ENCODE assay signal across 23 mouse cellular contexts in the genomic region with DNA sequence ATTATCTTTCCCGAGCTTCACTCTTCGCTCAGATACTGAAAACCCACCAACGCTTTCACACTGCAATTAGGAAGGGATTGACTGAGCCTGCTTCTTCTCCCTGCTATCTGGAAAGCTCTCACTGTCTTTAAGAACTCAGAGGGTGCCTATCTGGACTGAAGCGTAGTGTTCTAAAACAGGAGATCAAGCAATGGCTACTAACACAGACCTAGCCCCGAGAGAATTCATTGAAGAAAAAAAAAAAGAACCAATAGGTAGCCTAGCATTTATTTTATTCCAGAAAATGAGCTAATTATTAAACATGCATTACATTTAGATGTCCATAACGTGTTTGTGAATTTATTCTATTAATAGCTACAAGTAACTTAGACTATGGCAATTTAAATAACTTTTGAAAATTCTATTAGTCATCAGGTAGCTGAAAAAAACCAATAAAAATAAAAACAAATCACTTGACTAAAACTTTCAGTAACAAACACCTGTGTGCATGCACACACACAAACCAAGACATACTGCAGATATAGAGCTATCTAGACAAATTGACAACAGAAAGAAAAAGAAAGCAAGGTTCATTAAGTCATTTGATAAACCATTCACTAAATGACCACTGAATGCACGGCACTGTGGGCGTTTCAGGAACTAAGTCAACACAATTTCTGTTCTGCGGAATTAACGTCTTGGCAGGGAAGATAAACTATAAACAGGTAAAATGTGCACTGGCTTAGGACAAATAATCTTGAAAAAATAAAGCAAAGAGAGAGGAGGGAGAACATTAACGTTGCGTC. TPM values are rescaled to one million over a fixed set of nuclear protein-coding genes. Genes with fewer than 3 reads are reported as not detected.
DNase-seq lines count a peak whose midpoint lies in the region; ATAC-seq lines count a peak whose summit lies in the region.
"Had no signal": no experiment of that assay in that cellular context is flagged by ENCODE, and none has a peak within 500 bp of the region (broad histone marks: within the 10 kb centered on the region; RNA-seq: fewer than 3 reads in every experiment).

No protein-coding gene starts in this region.

- no peaks in the 10 kb centered on the region for H3K9me3 ChIP-seq in heart, embryonic 16.5 days (replicated peaks; ENCODE audit: control insufficient read depth, low read length)
- H3K9me3 ChIP-seq: embryonic facial prominence, embryonic 15.5 days; hindbrain, embryonic 10.5 days; limb, embryonic 12.5 days; liver, embryonic 13.5 days had no signal

- H3K9ac ChIP-seq in heart, embryonic 16.5 days (ENCODE audit: low read length) = peak overlapping the region; percentile 60
- H3K9ac ChIP-seq: embryonic facial prominence, embryonic 15.5 days; limb, embryonic 12.5 days; liver, embryonic 13.5 days had no signal

- WGBS in heart, embryonic 16.5 days = 59% methylated on average over 12 of the region's 12 CpGs

- H3K4me2 ChIP-seq in heart, embryonic 16.5 days (ENCODE audit: low read depth, low read length) = peak overlapping the region; percentile 50; the same call in 1 of the 2 replicates
- H3K4me2 ChIP-seq: embryonic facial prominence, embryonic 15.5 days; limb, embryonic 12.5 days; liver, embryonic 13.5 days; midbrain, embryonic 11.5 days had no signal

- no peaks in the 10 kb centered on the region for H3K4me1 ChIP-seq in heart, embryonic 16.5 days (ENCODE audit: control insufficient read depth, insufficient read depth, low read length)
- H3K4me1 ChIP-seq: embryonic facial prominence, embryonic 15.5 days; hindbrain, embryonic 10.5 days; limb, embryonic 12.5 days; liver, embryonic 13.5 days had no signal

- H3K27me3 ChIP-seq in heart, embryonic 16.5 days (ENCODE audit: control insufficient read depth, insufficient read depth, low read length) = no peaks in the 10 kb centered on the region
- H3K27me3 ChIP-seq: embryonic facial prominence, embryonic 15.5 days; limb, embryonic 12.5 days; liver, embryonic 13.5 days had no signal

- H3K36me3 ChIP-seq in heart, embryonic 16.5 days (ENCODE audit: control insufficient read depth, insufficient read depth) = no peaks in the 10 kb centered on the region
- H3K36me3 ChIP-seq: embryonic facial prominence, embryonic 15.5 days; hindbrain, embryonic 10.5 days; limb, embryonic 12.5 days; liver, embryonic 13.5 days had no signal

- DNase-seq in CD4-positive, CD25-positive, alpha-beta regulatory T cell, adult 2 months (ENCODE audit: low read depth, low spot score) = peak; percentile 44
- no peak for DNase-seq in heart, adult 11 months
- DNase-seq in thymus, postnatal 4 days = peak; percentile 25
- DNase-seq in thymus, postnatal 10 days (ENCODE audit: low spot score in 2 of 2) = no peak
- DNase-seq in testis, postnatal 14 days (ENCODE audit: low spot score) = no peak
- DNase-seq in embryo, embryonic 11 days = no peak
- DNase-seq: adrenal gland, postnatal 10 days; cerebellum, adult 11-12 months; cerebellum, postnatal 14 days; kidney, adult 18-20 months; liver, embryonic 13.5 days; right cerebral cortex, adult 18-20 months had no signal

- ATAC-seq in CD4-positive, CD25-positive, alpha-beta regulatory T cell, adult 4 months = no peak
- no peak for ATAC-seq in heart, embryonic 16.5 days (replicated peaks; ENCODE audit: extremely low read depth, insufficient read depth, low FRiP score)
- ATAC-seq: forebrain, embryonic 16.5 days had no signal

- peak overlapping the region; percentile 42 for H3K4me3 ChIP-seq in heart, embryonic 16.5 days (ENCODE audit: low read length)
- H3K4me3 ChIP-seq: embryonic facial prominence, embryonic 15.5 days; hindbrain, embryonic 10.5 days; limb, embryonic 12.5 days; liver, embryonic 13.5 days had no signal

- peak overlapping the region; percentile 54 for H3K27ac ChIP-seq in heart, embryonic 16.5 days (ENCODE audit: low read length)
- H3K27ac ChIP-seq: embryonic facial prominence, embryonic 15.5 days; hindbrain, embryonic 10.5 days; kidney, postnatal 0 days; limb, embryonic 12.5 days; liver, embryonic 13.5 days had no signal

RNA-seq across cellular contexts. Expression of a gene that starts 1.0 kb away (rescaled TPM):
- 100 to 1,000 TPM; 266 to 302 TPM for polyA plus RNA-seq in CD4-positive, CD25-positive, alpha-beta regulatory T cell, adult 4 months (2017; shearing (Covaris generic))
- polyA plus RNA-seq in heart, embryonic 16.5 days (2015; fragmentation: Nextera tagmentation; extraction: Ambion mirVana) = 7.8 and 22.2 TPM in 2 replicates
- polyA plus RNA-seq: forebrain, embryonic 16.5 days; hindbrain, embryonic 10.5 days; limb, embryonic 12.5 days; midbrain, embryonic 11.5 days; stomach, embryonic 14.5 days had no signal

RNA-seq across cellular contexts. Expression of a gene that starts 22.9 kb away (rescaled TPM):
- polyA plus RNA-seq in CD4-positive, CD25-positive, alpha-beta regulatory T cell, adult 4 months (2017; shearing (Covaris generic)) = 1 to 10 TPM; 1.6 to 2.5 TPM
- not detected in 2 replicates for polyA plus RNA-seq in heart, embryonic 16.5 days (2015; fragmentation: Nextera tagmentation; extraction: Ambion mirVana)
- polyA plus RNA-seq: embryonic facial prominence, embryonic 15.5 days; forebrain, embryonic 16.5 days; hindbrain, embryonic 10.5 days; kidney, postnatal 0 days; limb, embryonic 12.5 days; liver, embryonic 13.5 days; lung, embryonic 16.5 days; midbrain, embryonic 11.5 days; neural tube, embryonic 11.5 days; stomach, embryonic 14.5 days had no signal

Comparison
In these comparisons a context has a peak if more than half of its experiments do, and no peak if none do; other contexts are left out.
1. DNase-seq: peak in CD4-positive, CD25-positive, alpha-beta regulatory T cell, adult 2 months (single experiment) and thymus, postnatal 4 days (single experiment); none in heart, adult 11 months (single experiment), thymus, postnatal 10 days (0 of 2), testis, postnatal 14 days (single experiment) and embryo, embryonic 11 days (single experiment).
2. RNA of a gene that starts 1.0 kb away (polyA plus RNA-seq): 266 to 302 TPM in CD4-positive, CD25-positive, alpha-beta regulatory T cell, adult 4 months; 7.8 to 22.2 TPM in heart, embryonic 16.5 days; every median in the first group is over 10 times any median in the second.